Mouse (Mus musculus) heart, embryonic 11.5 days (tissue): ENCODE data around the gene Tuba3b. TPM values are rescaled to one million over a fixed set of nuclear protein-coding genes. Genes with fewer than 3 reads are reported as not detected.

Experiments
- ATAC-seq: fragments of 200-750 bp; cut with Nextera tagmentation; replicated peaks from 2 replicates; pipeline ENCODE4 v1.8.0; 2017; ENCODE audit warnings: moderate library complexity; ENCODE audit not compliant: insufficient number of reproducible peaks, low FRiP score, low TSS enrichment
- H3K27ac ChIP-seq: fragments of 300-500 bp; sonication (generic); 2 replicates; pipeline ENCODE4 v1.5.1; 2014; ENCODE audit warnings: mild to moderate bottlenecking, low read depth, low read length
- H3K27me3 ChIP-seq: fragments of 300-500 bp; sonication (generic); 2 replicates; pipeline ENCODE4 v1.6.1; 2014; ENCODE audit warnings: mild to moderate bottlenecking, low read length, mixed read lengths; ENCODE audit not compliant: control insufficient read depth, insufficient read depth
- H3K36me3 ChIP-seq: fragments of 300-500 bp; sonication (generic); 2 replicates; pipeline ENCODE4 v1.6.1; 2014; ENCODE audit warnings: mild to moderate bottlenecking, low read length, moderate library complexity, mixed read lengths; ENCODE audit not compliant: control insufficient read depth, insufficient read depth
- H3K4me1 ChIP-seq: fragments of 300-500 bp; sonication (generic); 2 replicates; pipeline ENCODE4 v1.6.1; 2014; ENCODE audit warnings: low read length; ENCODE audit not compliant: control insufficient read depth, insufficient read depth
- H3K4me2 ChIP-seq: fragments of 300-500 bp; sonication (generic); 2 replicates; pipeline ENCODE4 v1.6.1; 2014; ENCODE audit warnings: mild to moderate bottlenecking, moderate library complexity
- H3K4me3 ChIP-seq: fragments of 300-500 bp; sonication (generic); 2 replicates; pipeline ENCODE4 v1.5.1; 2014; ENCODE audit warnings: low read depth, low read length
- H3K9ac ChIP-seq: fragments of 300-500 bp; sonication (generic); 2 replicates; pipeline ENCODE4 v1.6.1; 2014; ENCODE audit warnings: mild to moderate bottlenecking, low read depth, low read length, moderate library complexity
- H3K9me3 ChIP-seq: fragments of 300-500 bp; sonication (generic); replicated peaks from 2 replicates; pipeline ENCODE4 v1.6.1; 2016; ENCODE audit warnings: low read length; ENCODE audit not compliant: control insufficient read depth
- WGBS: fragments of 180-500 bp; shearing (Covaris S2); extraction: QIAGEN DNeasy Blood & Tissue Kit; methylation state at CpG from one replicate; pipeline ENCODE4 v1.1.7; 2014; ENCODE audit not compliant: insufficient replicate concordance; 5-methylcytosine and 5-hydroxymethylcytosine counted together
- polyA plus RNA-seq: library from polyadenylated mRNA; unstranded; fragments of >200 nt; fragmentation: Nextera tagmentation; extraction: Ambion mirVana; gene quantifications from 2 replicates; pipeline ENCODE4 v1.2.1, GENCODE M21; 2014

The Tuba3b gene
- polyA plus RNA-seq, 1 experiment from 2014 or later, result not detected

DNA sequence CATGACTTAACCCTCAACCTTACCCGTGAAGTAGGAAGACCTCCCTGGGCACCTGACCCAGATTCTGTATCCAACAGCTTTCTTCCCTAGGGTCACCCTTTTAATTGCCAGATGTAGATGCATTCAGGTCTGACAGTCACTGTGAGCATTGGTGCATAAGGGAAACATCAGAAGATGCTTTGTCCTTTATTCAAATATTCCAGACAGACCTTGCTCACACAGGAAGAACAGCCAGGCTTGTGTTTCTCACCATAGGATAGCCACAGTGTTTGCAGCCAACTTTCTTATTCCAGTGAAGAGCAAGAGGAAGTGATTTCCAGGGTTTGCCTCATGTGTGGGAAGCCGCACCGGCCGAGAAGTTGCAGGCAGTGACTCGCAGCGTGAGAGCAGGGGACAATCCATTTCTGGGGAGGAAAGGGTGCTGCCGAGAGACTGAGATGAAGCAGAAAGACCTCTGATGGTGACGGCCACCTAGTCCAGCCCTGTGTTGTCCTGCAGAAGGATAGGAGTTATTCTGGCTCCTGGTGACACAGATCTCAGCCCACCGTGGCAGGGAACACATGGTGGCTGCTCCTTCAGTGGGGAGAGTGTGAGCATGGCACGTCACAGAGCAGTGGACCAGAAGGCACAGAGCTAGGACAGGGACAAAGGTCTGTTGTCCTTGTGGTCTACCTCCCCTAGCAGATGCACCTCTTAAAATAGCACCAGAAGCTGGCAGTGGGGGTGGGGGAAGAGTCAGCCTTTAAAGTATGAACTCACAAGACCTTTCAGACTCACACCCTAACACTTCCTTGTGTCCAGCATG lies 34.0 kb upstream of the Tuba3b start:
- H3K9ac ChIP-seq, result peak overlapping the region; percentile 54; the same call in 1 of the 2 replicates
- H3K36me3 ChIP-seq, result no peaks in the 10 kb centered on the region
- no peak overlapping the region for H3K4me3 ChIP-seq
- H3K4me1 ChIP-seq, result peaks cover 17% of the 10 kb centered on the region
- no peaks in the 10 kb centered on the region for H3K9me3 ChIP-seq
- 45% methylated on average over 10 of the region's 10 CpGs for WGBS
- H3K4me2 ChIP-seq, result peak overlapping the region; percentile 39
- H3K27me3 ChIP-seq, result no peaks in the 10 kb centered on the region
- ATAC-seq, result no peak
- no peak overlapping the region for H3K27ac ChIP-seq

DNA sequence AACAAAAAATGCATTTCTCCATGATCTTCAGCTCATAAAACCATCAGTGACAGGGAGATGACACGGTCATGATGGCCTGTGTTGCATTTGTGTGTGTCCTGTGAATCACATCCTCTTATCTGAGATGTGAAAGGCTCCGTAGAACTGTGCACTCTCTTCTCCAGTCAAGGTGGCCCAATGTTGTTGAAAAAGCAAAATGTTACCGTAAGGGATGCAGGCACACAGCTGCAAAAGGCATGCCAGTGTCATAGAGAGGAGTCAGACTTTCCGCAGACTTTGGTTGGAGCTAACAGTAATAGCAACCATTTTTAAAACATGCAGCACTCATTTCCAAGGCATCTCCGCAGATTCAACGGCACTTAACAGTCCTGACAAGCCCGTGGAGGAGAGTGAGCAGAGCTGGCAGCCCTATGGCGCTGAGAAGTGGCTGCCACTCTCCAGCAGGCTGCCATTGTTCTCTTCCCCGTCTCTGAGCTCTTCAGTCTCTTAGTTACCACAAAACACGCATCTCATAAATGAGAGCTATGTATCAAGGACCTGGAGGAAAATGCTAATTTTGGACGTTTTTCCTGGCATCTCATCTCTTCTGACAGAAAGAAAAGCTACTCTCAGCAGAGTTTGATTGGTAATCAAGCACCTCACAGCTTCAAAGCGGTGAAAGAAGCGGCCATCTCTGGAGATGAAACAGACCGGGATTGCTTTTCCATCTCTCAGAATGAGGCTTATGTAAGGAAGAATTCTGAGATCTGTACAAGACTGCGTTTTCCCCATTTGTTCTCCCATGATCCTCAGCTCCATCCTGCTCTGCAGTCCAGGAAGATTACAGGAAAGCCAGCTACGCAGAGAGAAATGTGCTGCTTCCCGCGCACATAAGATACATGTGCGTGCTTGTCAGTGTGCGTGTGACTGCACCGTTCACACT lies 30.2 kb upstream of the Tuba3b start:
- Histone ChIP-seq H3K27ac (no peak overlapping the region), H3K4me1 (peaks cover 9% of the 10 kb centered on the region), H3K9me3 (no peaks in the 10 kb centered on the region), H3K4me3 (no peak overlapping the region), H3K36me3 (no peaks in the 10 kb centered on the region), H3K27me3 (no peaks in the 10 kb centered on the region), H3K9ac (no peak overlapping the region), H3K4me2 (no peak overlapping the region)
- no peak for ATAC-seq
- 71% methylated on average over 21 of the region's 21 CpGs for WGBS

DNA sequence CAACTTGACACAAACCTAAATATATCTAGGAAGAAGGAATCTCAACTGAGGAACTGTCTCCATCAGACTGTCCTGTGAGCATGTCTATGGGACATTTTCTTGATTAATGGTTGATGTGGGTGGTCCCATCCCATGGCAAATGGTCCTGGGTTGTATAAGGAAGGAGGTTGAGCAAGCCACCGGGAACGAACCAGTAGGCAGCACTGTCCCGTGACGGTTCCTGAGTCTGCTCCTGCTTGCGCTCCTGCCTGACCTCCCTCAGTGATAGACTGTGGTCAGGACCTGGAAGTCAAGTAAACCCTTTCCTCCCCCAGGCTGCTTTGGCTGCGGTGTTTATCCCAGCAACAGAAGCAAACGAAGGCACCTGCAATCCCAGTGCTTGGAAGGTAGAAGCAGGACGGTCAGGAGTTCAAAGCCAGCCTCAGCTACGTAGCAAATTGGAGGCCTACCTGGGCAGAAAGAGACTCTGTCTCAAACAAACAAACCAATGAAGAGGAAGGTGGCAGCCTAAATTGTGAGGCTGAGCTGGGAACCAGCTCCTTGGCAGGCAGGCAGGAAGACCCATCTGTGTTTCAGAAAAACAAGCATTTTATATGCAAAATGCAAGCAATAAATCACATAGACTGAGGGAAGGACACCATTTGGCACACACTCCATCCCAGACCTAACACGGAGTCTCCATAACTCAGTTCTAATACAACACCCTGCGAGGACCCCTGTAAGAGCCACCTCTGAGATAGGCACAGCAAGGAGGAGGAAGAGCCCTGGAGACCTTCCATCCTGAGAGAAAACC lies 24.9 kb upstream of the Tuba3b start:
- H3K36me3 ChIP-seq, result no peaks in the 10 kb centered on the region
- no peak for ATAC-seq
- no peaks in the 10 kb centered on the region for H3K27me3 ChIP-seq
- H3K27ac ChIP-seq, result no peak overlapping the region
- no peaks in the 10 kb centered on the region for H3K9me3 ChIP-seq
- no peak overlapping the region for H3K4me3 ChIP-seq
- H3K4me2 ChIP-seq, result no peak overlapping the region
- H3K4me1 ChIP-seq, result peaks cover 5% of the 10 kb centered on the region
- 87% methylated on average over 11 of the region's 11 CpGs for WGBS
- no peak overlapping the region for H3K9ac ChIP-seq

DNA sequence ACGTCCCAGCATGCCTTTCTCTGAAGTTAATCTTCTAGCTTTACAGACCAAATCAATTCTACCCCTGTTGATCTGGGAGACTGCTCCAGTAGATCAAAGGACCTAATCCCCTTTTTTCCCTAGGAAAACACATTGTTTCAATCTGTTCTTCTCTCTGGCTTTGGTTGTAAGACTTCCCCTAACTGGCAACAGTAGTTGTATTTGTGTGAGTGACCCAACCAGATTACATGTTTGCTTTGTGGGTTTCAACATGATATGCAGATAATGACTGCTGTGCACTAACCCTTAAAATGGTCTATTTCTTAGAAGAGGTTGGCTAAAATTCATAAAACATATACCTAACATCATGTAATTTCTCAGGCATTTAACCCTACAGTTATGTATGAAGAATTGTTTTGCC lies 24.0 kb upstream of the Tuba3b start:
- no peaks in the 10 kb centered on the region for H3K9me3 ChIP-seq
- no peak overlapping the region for H3K9ac ChIP-seq
- no peaks in the 10 kb centered on the region for H3K36me3 ChIP-seq
- peaks cover 10% of the 10 kb centered on the region for H3K4me1 ChIP-seq
- WGBS, result 77% methylated on average over 1 of the region's 1 CpGs
- ATAC-seq, result no peak
- no peak overlapping the region for H3K4me3 ChIP-seq
- H3K27me3 ChIP-seq, result no peaks in the 10 kb centered on the region
- no peak overlapping the region for H3K27ac ChIP-seq
- no peak overlapping the region for H3K4me2 ChIP-seq

DNA sequence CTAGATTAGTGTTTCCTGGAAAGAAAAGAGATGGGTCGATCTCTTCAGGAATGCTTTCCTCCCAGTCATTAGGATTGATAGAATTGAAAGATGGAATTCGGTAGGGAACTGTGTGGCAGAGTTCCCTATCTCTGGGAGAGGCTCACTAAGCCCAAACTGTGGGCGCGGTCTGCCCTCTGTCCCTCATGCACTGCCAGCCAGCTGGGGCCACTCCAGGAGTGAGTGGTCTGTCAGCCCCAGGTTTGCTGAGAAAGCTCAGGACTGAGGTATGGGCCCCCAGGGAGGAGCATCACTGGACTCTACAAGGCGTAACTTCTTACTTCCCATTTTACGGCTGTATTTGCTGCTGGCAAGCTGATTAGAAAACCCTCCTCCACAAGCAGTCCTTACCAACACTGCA lies 23.5 kb upstream of the Tuba3b start:
- H3K27me3 ChIP-seq, result no peaks in the 10 kb centered on the region
- H3K4me1 ChIP-seq, result peaks cover 10% of the 10 kb centered on the region
- 61% methylated on average over 6 of the region's 6 CpGs for WGBS
- no peak for ATAC-seq
- H3K36me3 ChIP-seq, result no peaks in the 10 kb centered on the region
- no peak overlapping the region for H3K4me2 ChIP-seq
- no peak overlapping the region for H3K9ac ChIP-seq
- no peak overlapping the region for H3K27ac ChIP-seq
- H3K4me3 ChIP-seq, result no peak overlapping the region
- H3K9me3 ChIP-seq, result no peaks in the 10 kb centered on the region

DNA sequence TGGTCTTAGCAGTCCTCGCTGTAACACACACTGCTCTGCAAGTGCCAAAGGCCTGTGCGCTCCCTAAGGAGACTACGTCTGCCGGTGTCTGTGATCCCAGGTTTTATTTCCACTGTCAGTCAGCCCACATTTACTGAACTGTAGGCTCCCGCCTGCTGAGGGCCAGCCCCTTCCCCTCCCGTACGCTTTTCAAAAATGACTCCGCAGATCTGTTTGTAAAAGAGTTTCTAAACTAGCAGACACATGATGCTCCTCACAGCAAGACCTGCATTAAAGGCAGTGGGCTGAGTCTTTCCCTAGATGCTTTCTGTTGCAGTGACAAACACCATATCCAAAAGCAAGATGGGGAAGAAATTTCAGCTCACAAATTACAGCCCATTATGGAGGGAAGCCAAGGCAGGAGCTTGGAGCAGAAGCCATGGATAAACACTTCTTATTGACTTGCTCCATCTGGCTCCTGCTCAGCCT lies 23.0 kb upstream of the Tuba3b start:
- Histone ChIP-seq H3K9ac (no peak overlapping the region), H3K4me1 (peaks cover 10% of the 10 kb centered on the region), H3K27ac (no peak overlapping the region), H3K4me2 (no peak overlapping the region), H3K4me3 (no peak overlapping the region), H3K36me3 (no peaks in the 10 kb centered on the region), H3K9me3 (no peaks in the 10 kb centered on the region), H3K27me3 (no peaks in the 10 kb centered on the region)
- no peak for ATAC-seq
- WGBS, result 68% methylated on average over 8 of the region's 8 CpGs

DNA sequence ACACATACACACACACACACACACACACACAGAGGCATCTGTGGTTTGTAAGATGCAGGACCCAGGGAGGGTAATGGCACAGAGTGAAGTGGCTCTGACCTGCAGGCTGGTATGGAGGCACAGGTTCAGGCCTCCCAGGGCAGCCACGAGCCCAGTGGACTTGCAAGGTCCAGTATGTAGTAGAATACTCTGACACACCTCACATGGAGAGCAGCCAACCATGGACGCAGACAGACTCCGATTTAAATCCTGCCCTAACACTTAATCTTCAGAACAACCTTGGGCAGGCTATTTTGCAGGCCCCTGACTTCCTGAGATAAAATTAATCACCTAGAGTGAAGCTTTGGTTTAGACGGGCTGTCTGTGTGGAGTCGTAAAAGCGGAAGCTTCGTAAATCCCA lies 21.6 kb upstream of the Tuba3b start:
- Histone ChIP-seq H3K4me2 (no peak overlapping the region), H3K27ac (no peak overlapping the region), H3K4me1 (peaks cover 13% of the 10 kb centered on the region), H3K9ac (no peak overlapping the region), H3K36me3 (no peaks in the 10 kb centered on the region), H3K4me3 (no peak overlapping the region), H3K27me3 (no peaks in the 10 kb centered on the region), H3K9me3 (no peaks in the 10 kb centered on the region)
- no peak for ATAC-seq
- 49% methylated on average over 7 of the region's 7 CpGs for WGBS

DNA sequence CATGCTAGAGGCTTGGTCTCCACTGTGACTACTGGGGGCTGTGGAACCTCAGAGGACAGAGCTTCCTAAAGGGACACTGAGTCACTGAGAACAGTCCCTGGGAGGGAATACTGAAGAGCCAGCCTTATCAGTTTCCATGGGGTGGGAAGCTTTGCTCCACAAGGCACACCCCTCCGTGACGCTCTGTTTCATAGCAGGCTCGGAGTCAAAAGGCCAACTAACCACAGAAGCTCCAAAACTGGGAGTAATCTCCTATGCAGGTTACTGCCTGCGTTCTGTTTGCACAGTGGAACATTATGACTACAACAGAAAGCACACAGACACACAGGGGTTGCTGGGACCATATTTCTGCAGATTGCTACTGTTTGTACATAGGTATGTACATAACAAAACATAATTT lies 19.7 kb upstream of the Tuba3b start:
- Histone ChIP-seq H3K27ac (no peak overlapping the region), H3K4me1 (peaks cover 15% of the 10 kb centered on the region), H3K4me2 (no peak overlapping the region), H3K9me3 (no peaks in the 10 kb centered on the region), H3K9ac (no peak overlapping the region), H3K36me3 (no peaks in the 10 kb centered on the region), H3K27me3 (no peaks in the 10 kb centered on the region), H3K4me3 (no peak overlapping the region)
- WGBS, result 31% methylated on average over 4 of the region's 4 CpGs
- ATAC-seq, result no peak
